Mouse (Mus musculus) MEL (cell line): ENCODE measurements at regions not wholly inside any gene's neighbourhood (a gene's known extent, or its start where the extent isn't known, plus 50 kb on each side); places are given as distances from the start of the nearest gene placed in this dataset.

Experiments used
- DNase-seq: peaks from one replicate; pipeline ENCODE4 v3.0.0; 2011; ENCODE audit warnings: low read depth, low spot score
- H3K27ac ChIP-seq: 2 replicates; pipeline ENCODE4 v1.5.1; 2012; ENCODE audit warnings: low read depth, mild to moderate bottlenecking, control low read depth, low read length, moderate library complexity; ENCODE audit not compliant: control insufficient read depth
- H3K27me3 ChIP-seq, 2 experiments: fragments of 150-350 bp in 1 of 2; sonication (generic) in 1 of 2; 2 replicates each; pipeline ENCODE4 v1.6.1; 2012; ENCODE audit warnings: low read length in 2 of 2, mild to moderate bottlenecking in 2 of 2, improper control_type of control experiment in 1 of 2, moderate library complexity in 1 of 2; ENCODE audit not compliant: insufficient read depth in 2 of 2, control insufficient read depth in 1 of 2
- H3K36me3 ChIP-seq, 2 experiments: 2 replicates each; pipeline ENCODE4 v1.6.1; 2012 to 2014; ENCODE audit warnings: low read length in 2 of 2, improper control_type of control experiment in 1 of 2, inconsistent platforms in 1 of 2, mild to moderate bottlenecking in 1 of 2; ENCODE audit not compliant: insufficient read depth in 2 of 2, control insufficient read depth in 1 of 2
- H3K4me1 ChIP-seq, 2 experiments: fragments of 150-350 bp in 1 of 2; sonication (generic) in 1 of 2; 2 replicates each; pipeline ENCODE4 v1.6.1; 2012; ENCODE audit warnings: low read length in 2 of 2, improper control_type of control experiment in 1 of 2, mild to moderate bottlenecking in 1 of 2; ENCODE audit not compliant: insufficient read depth in 2 of 2, control insufficient read depth in 1 of 2
- H3K4me3 ChIP-seq, 2 experiments: fragments of 150-350 bp in 1 of 2; sonication (generic) in 1 of 2; 2 replicates each; pipeline ENCODE4 v1.5.1; 2012; ENCODE audit warnings: low read depth in 2 of 2, low read length in 2 of 2, mild to moderate bottlenecking in 2 of 2, moderate library complexity in 2 of 2, control low read depth in 1 of 2, improper control_type of control experiment in 1 of 2; ENCODE audit not compliant: control insufficient read depth in 1 of 2, insufficient read depth in 1 of 2
- H3K79me2 ChIP-seq: 2 replicates; pipeline ENCODE4 v1.6.1; 2012; ENCODE audit warnings: mild to moderate bottlenecking, low read length, moderate library complexity; ENCODE audit not compliant: control insufficient read depth, poor library complexity, insufficient read depth
- H3K9ac ChIP-seq: 2 replicates; pipeline ENCODE4 v1.6.1; 2012; ENCODE audit warnings: low read depth, mild to moderate bottlenecking, control low read depth, low read length, moderate library complexity; ENCODE audit not compliant: control insufficient read depth, poor library complexity, severe bottlenecking
- H3K9me3 ChIP-seq: fragments of 150-350 bp; sonication (generic); replicated peaks from 2 replicates; pipeline ENCODE4 v1.6.1; 2012; ENCODE audit warnings: mild to moderate bottlenecking, low read length, improper control_type of control experiment, moderate library complexity; ENCODE audit not compliant: insufficient read depth
- BHLHE40 ChIP-seq: IDR thresholded peaks from 2 replicates; pipeline ENCODE4 v1.6.1; 2012; ENCODE audit warnings: low read depth, mild to moderate bottlenecking, inconsistent platforms, low read length, improper control_type of control experiment, borderline replicate concordance
- CHD2 ChIP-seq: IDR thresholded peaks from 2 replicates; pipeline ENCODE4 v1.6.1; 2011; ENCODE audit warnings: low read length, improper control_type of control experiment
- E2F4 ChIP-seq: IDR thresholded peaks from 2 replicates; pipeline ENCODE4 v1.6.1; 2011; ENCODE audit warnings: low read depth, low read length, improper control_type of control experiment, borderline replicate concordance
- ELF1 ChIP-seq: IDR thresholded peaks from 2 replicates; pipeline ENCODE4 v1.6.1; 2014; ENCODE audit warnings: low read depth, mild to moderate bottlenecking, inconsistent platforms, low read length, improper control_type of control experiment, moderate library complexity
- GATA1 ChIP-seq: IDR thresholded peaks from 2 replicates; pipeline ENCODE4 v1.6.1; 2011; ENCODE audit warnings: low read depth, low read length, improper control_type of control experiment
- HCFC1 ChIP-seq: IDR thresholded peaks from 2 replicates; pipeline ENCODE4 v1.6.1; 2012; ENCODE audit warnings: low read depth, mild to moderate bottlenecking, inconsistent platforms, low read length, improper control_type of control experiment, moderate library complexity
- MAFK ChIP-seq: IDR thresholded peaks from 2 replicates; pipeline ENCODE4 v1.6.1; 2011; ENCODE audit warnings: low read depth, mild to moderate bottlenecking, low read length, improper control_type of control experiment, borderline replicate concordance
- MAX ChIP-seq: IDR thresholded peaks from 2 replicates; pipeline ENCODE4 v1.6.1; 2011; ENCODE audit warnings: low read length, improper control_type of control experiment
- MXI1 ChIP-seq: IDR thresholded peaks from 2 replicates; pipeline ENCODE4 v1.6.1; 2011; ENCODE audit warnings: mild to moderate bottlenecking, low read depth, low read length, improper control_type of control experiment
- MYB ChIP-seq: IDR thresholded peaks from 2 replicates; pipeline ENCODE4 v1.6.1; 2011; ENCODE audit warnings: mild to moderate bottlenecking, low read depth, low read length, improper control_type of control experiment
- MYC ChIP-seq: IDR thresholded peaks from 2 replicates; pipeline ENCODE4 v1.6.1; 2011; ENCODE audit warnings: low read depth, mild to moderate bottlenecking, low read length, improper control_type of control experiment, moderate library complexity
- NELFE ChIP-seq: IDR thresholded peaks from 2 replicates; pipeline ENCODE4 v1.6.1; 2011; ENCODE audit warnings: low read depth, low read length, improper control_type of control experiment
- NRF1 ChIP-seq: IDR thresholded peaks from 2 replicates; pipeline ENCODE4 v1.6.1; 2014; ENCODE audit warnings: low read depth, mild to moderate bottlenecking, inconsistent platforms, low read length, improper control_type of control experiment, moderate library complexity; ENCODE audit not compliant: poor library complexity, insufficient read depth, severe bottlenecking
- POLR2A ChIP-seq, 2 experiments: IDR thresholded peaks; 2 replicates each; pipeline ENCODE4 v1.6.1; 2011 to 2012; ENCODE audit warnings: low read length in 2 of 2, mild to moderate bottlenecking in 2 of 2, control low read depth in 1 of 2, improper control_type of control experiment in 1 of 2, low read depth in 1 of 2, moderate library complexity in 1 of 2; ENCODE audit not compliant: control insufficient read depth in 1 of 2, insufficient read depth in 1 of 2, poor library complexity in 1 of 2
- POLR2AphosphoS5 ChIP-seq: IDR thresholded peaks from 2 replicates; pipeline ENCODE4 v1.6.1; 2012; ENCODE audit warnings: low read depth, borderline replicate concordance, mild to moderate bottlenecking, inconsistent platforms, low read length, moderate library complexity, mixed read lengths
- RAD21 ChIP-seq: IDR thresholded peaks from 2 replicates; pipeline ENCODE4 v1.6.1; 2011; ENCODE audit warnings: mild to moderate bottlenecking, low read depth, low read length, improper control_type of control experiment
- SIN3A ChIP-seq: IDR thresholded peaks from 2 replicates; pipeline ENCODE4 v1.6.1; 2012; ENCODE audit warnings: low read length, improper control_type of control experiment, inconsistent platforms
- TCF12 ChIP-seq: IDR thresholded peaks from 2 replicates; pipeline ENCODE4 v1.6.1; 2014; ENCODE audit warnings: low read depth, mild to moderate bottlenecking, inconsistent platforms, low read length, improper control_type of control experiment, moderate library complexity
- USF1 ChIP-seq: IDR thresholded peaks from 2 replicates; pipeline ENCODE4 v1.6.1; 2014; ENCODE audit warnings: low read depth, mild to moderate bottlenecking, inconsistent platforms, low read length, improper control_type of control experiment, moderate library complexity
- USF2 ChIP-seq, 2 experiments: IDR thresholded peaks; 2 replicates each; pipeline ENCODE4 v1.6.1; 2011 to 2012; ENCODE audit warnings: improper control_type of control experiment in 2 of 2, low read length in 2 of 2, borderline replicate concordance in 1 of 2, inconsistent platforms in 1 of 2, low read depth in 1 of 2, mild to moderate bottlenecking in 1 of 2; ENCODE audit not compliant: insufficient read depth in 1 of 2
- ZC3H11A ChIP-seq: IDR thresholded peaks from 2 replicates; pipeline ENCODE4 v1.6.1; 2012; ENCODE audit warnings: low read depth, mild to moderate bottlenecking, inconsistent platforms, low read length, improper control_type of control experiment
- ZNF384 ChIP-seq: IDR thresholded peaks from 2 replicates; pipeline ENCODE4 v1.6.1; 2012; ENCODE audit warnings: low read depth, mild to moderate bottlenecking, inconsistent platforms, low read length, improper control_type of control experiment

DNA sequence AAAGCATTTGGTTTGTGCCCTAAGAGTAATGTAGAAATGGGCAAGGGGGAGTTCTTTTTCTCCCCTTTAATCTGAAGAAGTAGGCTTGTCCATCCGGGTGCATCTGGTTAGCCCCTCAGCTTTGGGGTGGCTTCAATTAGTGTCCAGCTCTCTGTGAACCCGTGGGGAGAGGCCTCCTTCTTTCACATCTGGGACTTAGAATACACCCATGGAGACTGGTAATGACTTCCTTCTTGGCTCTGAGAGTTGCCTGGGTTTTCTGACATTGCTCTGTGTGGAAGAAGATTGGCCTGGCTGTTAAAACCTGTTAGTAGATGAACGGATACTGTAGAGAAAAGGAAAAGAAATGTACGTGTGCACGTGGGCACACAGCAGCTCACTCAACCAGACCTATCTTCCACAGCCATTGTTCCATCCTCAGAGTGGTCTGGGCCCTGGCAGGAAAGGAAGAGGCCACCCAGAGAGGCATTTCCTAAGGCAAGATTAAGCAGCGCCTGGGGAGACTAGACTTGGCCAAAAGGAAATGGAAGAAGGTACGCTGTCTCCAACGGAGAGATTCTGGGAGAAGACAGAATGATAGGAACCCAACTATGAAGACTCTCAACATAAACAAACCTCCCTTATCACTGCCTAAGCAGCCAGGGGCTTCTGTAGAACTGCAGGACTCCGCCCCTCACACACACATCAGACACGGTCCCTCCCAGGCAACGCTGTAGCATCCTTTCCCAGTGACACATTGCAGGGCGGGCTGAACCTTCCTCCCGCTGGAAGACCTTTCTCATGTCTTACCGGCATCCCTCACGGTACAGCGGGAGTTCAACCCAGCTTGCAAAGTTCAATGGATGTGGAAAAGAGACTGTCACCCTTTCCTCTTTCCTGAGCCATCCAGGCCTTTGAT, 372.4 kb downstream of the Foxo1 start:
- Histone ChIP-seq H3K4me1 (no peaks in the 10 kb centered on the region), H3K4me3 (no peak overlapping the region), H3K27me3 (no peaks in the 10 kb centered on the region), H3K36me3 (no peaks in the 10 kb centered on the region), H3K27ac (no peak overlapping the region), H3K9me3 (no peaks in the 10 kb centered on the region), H3K79me2 (no peaks in the 10 kb centered on the region), H3K9ac (no peak overlapping the region)
- no peak for DNase-seq
- TF ChIP-seq E2F4, result no peak
- no peak for TF ChIP-seq MAFK
- no peak for TF ChIP-seq GATA1
- no peak for TF ChIP-seq SIN3A
- TF ChIP-seq MXI1, result no peak
- no peak for TF ChIP-seq RAD21
- no peak for TF ChIP-seq ZC3H11A
- no peak for TF ChIP-seq USF2 (IDR thresholded peaks at IDR 0.05; ENCODE audit: borderline replicate concordance in 1 of 2, insufficient read depth in 1 of 2, low read depth in 1 of 2, low read length in 2 of 2)
- TF ChIP-seq MYB, result no peak
- TF ChIP-seq HCFC1, result no peak
- TF ChIP-seq POLR2AphosphoS5, result no peak
- TF ChIP-seq BHLHE40, result no peak
- TF ChIP-seq ELF1, result no peak
- TF ChIP-seq MAX, result no peak
- no peak for TF ChIP-seq NRF1
- TF ChIP-seq ZNF384, result no peak
- no peak for TF ChIP-seq POLR2A (IDR thresholded peaks at IDR 0.05; ENCODE audit: control insufficient read depth in 1 of 2, insufficient read depth in 1 of 2, low read depth in 1 of 2, low read length in 2 of 2, poor library complexity in 1 of 2)
- no peak for TF ChIP-seq MYC
- TF ChIP-seq USF1, result no peak
- TF ChIP-seq CHD2, result no peak

DNA sequence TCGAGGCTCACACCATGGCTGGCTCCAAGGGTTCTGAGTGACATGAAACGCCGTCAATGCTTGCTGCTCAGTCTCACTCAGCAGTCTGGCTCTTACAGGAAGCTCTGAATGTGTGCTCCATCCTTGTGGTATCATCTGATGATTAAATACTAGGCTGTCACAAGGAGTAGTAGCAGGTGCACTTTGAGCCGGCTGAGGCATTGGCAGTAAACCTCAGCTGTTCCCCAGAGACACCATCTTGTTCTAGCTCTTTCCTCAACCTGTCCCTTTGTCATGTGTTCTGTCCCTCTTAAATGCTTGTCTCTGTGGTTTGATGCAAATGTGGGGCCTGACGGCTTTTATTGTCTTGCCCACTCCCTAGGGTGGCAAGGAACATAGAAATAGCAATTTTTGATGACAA, 370.7 kb downstream of the Foxo1 start:
- no peaks in the 10 kb centered on the region for H3K9me3 ChIP-seq
- no peak for DNase-seq
- no peaks in the 10 kb centered on the region for H3K36me3 ChIP-seq
- no peaks in the 10 kb centered on the region for H3K4me1 ChIP-seq
- no peak overlapping the region for H3K4me3 ChIP-seq
- H3K9ac ChIP-seq, result no peak overlapping the region
- TF ChIP-seq TCF12, result no peak
- TF ChIP-seq NELFE, result no peak
- TF ChIP-seq, all 39 proteins: peak for 0
- no peak overlapping the region for H3K27ac ChIP-seq
- no peaks in the 10 kb centered on the region for H3K27me3 ChIP-seq
- no peaks in the 10 kb centered on the region for H3K79me2 ChIP-seq
